14 mouse cellular contexts compared by ENCODE assay signal in genomic region chr13:44398613-44399369, GRCm38 (mm10).
DNase-seq lines count a peak whose midpoint lies in the region; ATAC-seq and TF ChIP-seq lines count a peak whose summit lies in the region.
"Had no signal": no experiment of that assay in that cellular context is flagged by ENCODE, and none has a peak within 500 bp of the region (broad histone marks: within the 10 kb centered on the region; RNA-seq: fewer than 3 reads in every experiment).

No protein-coding gene starts in this region.

- TF ChIP-seq CTCF in left cerebral cortex, adult 2 months (IDR thresholded peaks at IDR 0.05) = no peak

- no peak overlapping the region for H3K4me2 ChIP-seq in embryonic facial prominence, embryonic 12.5 days (replicated peaks)
- H3K4me2 ChIP-seq in forebrain, embryonic 14.5 days (ENCODE audit: low read length) = no peak overlapping the region
- H3K4me2 ChIP-seq: forebrain, embryonic 13.5 days; heart, embryonic 15.5 days; liver, embryonic 13.5 days had no signal

- H3K9ac ChIP-seq in embryonic facial prominence, embryonic 12.5 days = no peak overlapping the region
- H3K9ac ChIP-seq in forebrain, embryonic 14.5 days (ENCODE audit: low read length) = no peak overlapping the region
- H3K9ac ChIP-seq: forebrain, embryonic 13.5 days; heart, embryonic 15.5 days; liver, embryonic 13.5 days had no signal

- 76% methylated on average over 15 of the region's 15 CpGs for WGBS in embryonic facial prominence, embryonic 12.5 days
- WGBS in embryonic facial prominence, embryonic 10.5 days = 83% methylated on average over 15 of the region's 15 CpGs
- WGBS in forebrain, embryonic 14.5 days = 80% methylated on average over 15 of the region's 15 CpGs

- H3K4me1 ChIP-seq in embryonic facial prominence, embryonic 12.5 days = 0 out of 2 replicates have a peak, but pooled peaks cover 4% of the 10 kb centered on the region
- H3K4me1 ChIP-seq in embryonic facial prominence, embryonic 10.5 days = peaks cover 5% of the 10 kb centered on the region; the same call in 1 of the 2 replicates
- H3K4me1 ChIP-seq in forebrain, embryonic 14.5 days (ENCODE audit: control insufficient read depth, insufficient read depth, low read length) = no peaks in the 10 kb centered on the region
- H3K4me1 ChIP-seq: liver, embryonic 13.5 days had no signal

- intact Hi-C loops in left cerebral cortex, adult 2 months (cut with DNase I) = loop anchor here (5.0 kb wide), 1 partner anchor 326 kb away; no protein-coding TSS in a partner anchor
- intact Hi-C loops in left cerebral cortex, postnatal 14 days (cut with DNase I) = no loop called here

- 0 out of 2 replicates have a peak overlapping the region, but pooled peaks have one; percentile 17 for H3K27ac ChIP-seq in embryonic facial prominence, embryonic 12.5 days
- H3K27ac ChIP-seq in embryonic facial prominence, embryonic 10.5 days (replicated peaks) = no peak overlapping the region
- H3K27ac ChIP-seq in left cerebral cortex, adult 2 months = no peak overlapping the region
- no peak overlapping the region for H3K27ac ChIP-seq in forebrain, embryonic 14.5 days (ENCODE audit: low read depth, low read length)
- H3K27ac ChIP-seq: forebrain, embryonic 13.5 days; heart, embryonic 15.5 days; liver, embryonic 13.5 days had no signal

- ATAC-seq in embryonic facial prominence, embryonic 12.5 days (ENCODE audit: insufficient number of reproducible peaks, insufficient read depth, low FRiP score, low TSS enrichment) = no peak
- peak; percentile 31 for ATAC-seq in megakaryocyte progenitor cell, adult 5-6 weeks (replicated peaks; ENCODE audit: poor library complexity)
- no peak for ATAC-seq in forebrain, embryonic 14.5 days
- ATAC-seq: forebrain, embryonic 13.5 days; intestine, postnatal 0 days had no signal

- no peaks in the 10 kb centered on the region for H3K9me3 ChIP-seq in embryonic facial prominence, embryonic 12.5 days
- H3K9me3 ChIP-seq in embryonic facial prominence, embryonic 10.5 days = no peaks in the 10 kb centered on the region
- no peaks in the 10 kb centered on the region for H3K9me3 ChIP-seq in forebrain, embryonic 14.5 days (replicated peaks; ENCODE audit: control insufficient read depth, low read length)
- H3K9me3 ChIP-seq: forebrain, embryonic 13.5 days; heart, embryonic 15.5 days; liver, embryonic 13.5 days had no signal

- H3K27me3 ChIP-seq in embryonic facial prominence, embryonic 12.5 days = no peaks in the 10 kb centered on the region
- H3K27me3 ChIP-seq in embryonic facial prominence, embryonic 10.5 days (replicated peaks; ENCODE audit: low read depth, poor library complexity, severe bottlenecking) = 0 out of 2 replicates have a peak, but pooled peaks cover 19% of the 10 kb centered on the region
- H3K27me3 ChIP-seq in forebrain, embryonic 14.5 days (replicated peaks; ENCODE audit: control insufficient read depth, insufficient read depth, low read length) = no peaks in the 10 kb centered on the region
- H3K27me3 ChIP-seq: forebrain, embryonic 13.5 days; heart, embryonic 15.5 days; liver, embryonic 13.5 days had no signal

- H3K36me3 ChIP-seq in embryonic facial prominence, embryonic 12.5 days = no peaks in the 10 kb centered on the region
- no peaks in the 10 kb centered on the region for H3K36me3 ChIP-seq in embryonic facial prominence, embryonic 10.5 days (replicated peaks)
- no peaks in the 10 kb centered on the region for H3K36me3 ChIP-seq in forebrain, embryonic 14.5 days (ENCODE audit: control insufficient read depth, insufficient read depth, low read length)
- H3K36me3 ChIP-seq: heart, embryonic 15.5 days; liver, embryonic 13.5 days had no signal

- H3K4me3 ChIP-seq in embryonic facial prominence, embryonic 12.5 days = no peak overlapping the region
- H3K4me3 ChIP-seq in embryonic facial prominence, embryonic 10.5 days = no peak overlapping the region
- H3K4me3 ChIP-seq in left cerebral cortex, adult 2 months = no peak overlapping the region
- no peak overlapping the region for H3K4me3 ChIP-seq in forebrain, embryonic 14.5 days (ENCODE audit: low read depth, low read length)
- H3K4me3 ChIP-seq: forebrain, embryonic 13.5 days; heart, embryonic 15.5 days; liver, embryonic 13.5 days had no signal

- DNase-seq in embryonic facial prominence, embryonic 10.5 days (ENCODE audit: low spot score) = no peak
- DNase-seq in left cerebral cortex, adult 2 months (ENCODE audit: extremely low spot score in 1 of 2, low spot score in 2 of 2) = peak; percentile 21 to 56
- no peak for DNase-seq in left cerebral cortex, postnatal 14 days (ENCODE audit: low spot score in 2 of 2)
- DNase-seq in cerebellum, postnatal 25 days = peak; percentile 93 to 94
- DNase-seq in spleen, postnatal 36 days (ENCODE audit: low spot score in 2 of 2) = no peak
- no peak for DNase-seq in forebrain, embryonic 14.5 days (ENCODE audit: low spot score)
- DNase-seq: kidney, postnatal 36 days; liver, embryonic 13.5 days; lung, postnatal 4 days had no signal

Comparison
In these comparisons a context has a peak if more than half of its experiments do, and no peak if none do; other contexts are left out.
1. DNase-seq: peak in left cerebral cortex, adult 2 months (2 of 2) and cerebellum, postnatal 25 days (2 of 2); none in embryonic facial prominence, embryonic 10.5 days (single experiment), left cerebral cortex, postnatal 14 days (0 of 2), spleen, postnatal 36 days (0 of 2) and forebrain, embryonic 14.5 days (single experiment).